Mouse (Mus musculus) layer of hippocampus, postnatal 10 days (tissue): ENCODE data around the gene Alg6. TPM values are rescaled to one million over a fixed set of nuclear protein-coding genes. Genes with fewer than 3 reads are reported as not detected.

Experiments
- DNase-seq, 2 experiments: peaks; one replicate each; pipeline ENCODE4 v3.0.0; 2021; ENCODE audit warnings: low spot score in 2 of 2
- long read RNA-seq: library from polyadenylated mRNA; stranded (forward); transcript quantifications from one replicate; pipeline ENCODE4 v2.0.0, GENCODE M21; 2023
- total RNA-seq, 2 experiments: library from RNA; stranded (reverse); gene quantifications; 2 replicates each; pipeline ENCODE4 v1.2.3; 2021

Alg6 gene
- 10 to 100 TPM; 12.9 to 17.1 TPM for total RNA-seq
- long read RNA-seq, partial matches to known transcripts, result 3 of 13 reads
- long read RNA-seq, other reads (novel, unspliced or antisense), result 6 of 13 reads

GRCm38 (mm10) chr4:99714904-99715782 is at the start of gene Alg6:
Gene Alg6 (plus strand): TSS chr4:99715664.
- DNase-seq, result peak; percentile 97 to 98

- DNase-seq, result no peak
Observed at GRCm38 (mm10) chr4:99670203-99670851, 45.1 kb upstream of the Alg6 start.

- no peak for DNase-seq
Observed at GRCm38 (mm10) chr4:99675191-99675590, 40.3 kb upstream of the Alg6 start.

GRCm38 (mm10) chr4:99683941-99684340 is 31.5 kb upstream of the Alg6 start:
- no peak for DNase-seq

- no peak for DNase-seq
Observed at GRCm38 (mm10) chr4:99686308-99686707, 29.2 kb upstream of the Alg6 start.

GRCm38 (mm10) chr4:99712583-99713183 is 2.8 kb upstream of the Alg6 start:
- no peak for DNase-seq

- DNase-seq, result no peak
Observed at GRCm38 (mm10) chr4:99713971-99714370, 1.5 kb upstream of the Alg6 start.

- DNase-seq, result no peak
Observed at GRCm38 (mm10) chr4:99715783-99716416, 436 bp downstream of the Alg6 start.

GRCm38 (mm10) chr4:99717905-99718304 is 2.4 kb downstream of the Alg6 start:
- DNase-seq, result no peak

- DNase-seq, result no peak
Observed at GRCm38 (mm10) chr4:99724331-99724730, 8.9 kb downstream of the Alg6 start.

- DNase-seq, result no peak
Observed at GRCm38 (mm10) chr4:99725914-99726451, 10.5 kb downstream of the Alg6 start.

- DNase-seq, result no peak
Observed at GRCm38 (mm10) chr4:99739836-99740235, 24.4 kb downstream of the Alg6 start.

- no peak for DNase-seq
Observed at GRCm38 (mm10) chr4:99752426-99752825, 37.0 kb downstream of the Alg6 start.

- DNase-seq, result no peak
Observed at GRCm38 (mm10) chr4:99766303-99766702, 50.8 kb downstream of the Alg6 start.

- DNase-seq, result no peak
Observed at GRCm38 (mm10) chr4:99766753-99767152, 51.3 kb downstream of the Alg6 start.

- no peak for DNase-seq
Observed at GRCm38 (mm10) chr4:99770555-99770954, 55.1 kb downstream of the Alg6 start.

- DNase-seq, result no peak
Observed at GRCm38 (mm10) chr4:99773041-99773440, 57.6 kb downstream of the Alg6 start.

GRCm38 (mm10) chr4:99792365-99792764 is 76.9 kb downstream of the Alg6 start:
- DNase-seq, result no peak
